Mouse (Mus musculus) lung, adult 2 months (tissue): Measurements from ENCODE around the gene Adgrl3.

ENCODE experiments used
- CTCF ChIP-seq: fragments of 200-500 bp; IDR thresholded peaks from 2 replicates; pipeline ENCODE4 v1.5.1; 2011; ENCODE audit warnings: mild to moderate bottlenecking, low read length, control low read depth; ENCODE audit not compliant: insufficient read depth
- POLR2A ChIP-seq: fragments of 200-500 bp; IDR thresholded peaks from 2 replicates; pipeline ENCODE4 v1.6.1; 2011; ENCODE audit warnings: low read depth, mild to moderate bottlenecking, control low read depth, low read length, borderline replicate concordance; ENCODE audit errors: extremely low read depth

- TF ChIP-seq CTCF (no peak), POLR2A (no peak)
Measured at GRCm38 (mm10) chr5:81046128-81046527, 26.2 kb downstream of the Adgrl3 start.
